Mouse (Mus musculus): Measurements from ENCODE around the gene Erc2. TPM values are rescaled to one million over a fixed set of nuclear protein-coding genes. Genes with fewer than 3 reads are reported as not detected.

The Erc2 gene
- total RNA-seq, 2 experiments from 2014 or later, result 5.0 to 8.5 TPM

GRCm38 (mm10) chr14:28057885-28058860 lies 435.9 kb downstream of the Erc2 start:
- no peak for DNase-seq (ENCODE audit: low spot score in 2 of 2)

GRCm38 (mm10) chr14:28060891-28061290 lies 438.7 kb downstream of the Erc2 start:
- no peak for DNase-seq (ENCODE audit: low spot score in 2 of 2)

GRCm38 (mm10) chr14:28061649-28062375 lies 439.6 kb downstream of the Erc2 start:
- DNase-seq (ENCODE audit: low spot score in 2 of 2), result no peak

- no peak for DNase-seq (ENCODE audit: low spot score in 2 of 2)
Observed at GRCm38 (mm10) chr14:28068021-28068420, 445.8 kb downstream of the Erc2 start.

- DNase-seq (ENCODE audit: low spot score in 2 of 2), result no peak
Observed at GRCm38 (mm10) chr14:28069826-28070225, 447.6 kb downstream of the Erc2 start.

- DNase-seq (ENCODE audit: low spot score in 2 of 2), result no peak
Observed at GRCm38 (mm10) chr14:28072561-28072960, 450.3 kb downstream of the Erc2 start.

- peak in 1 of 2 experiments; percentile 5 for DNase-seq (ENCODE audit: low spot score in 2 of 2)
Observed at GRCm38 (mm10) chr14:28089636-28090443, 467.6 kb downstream of the Erc2 start.

GRCm38 (mm10) chr14:28091367-28091766 lies 469.1 kb downstream of the Erc2 start:
- DNase-seq (ENCODE audit: low spot score in 2 of 2), result no peak

GRCm38 (mm10) chr14:28093214-28093613 lies 471.0 kb downstream of the Erc2 start:
- no peak for DNase-seq (ENCODE audit: low spot score in 2 of 2)

- no peak for DNase-seq (ENCODE audit: low spot score in 2 of 2)
Observed at GRCm38 (mm10) chr14:28093913-28094312, 471.7 kb downstream of the Erc2 start.

DNA sequence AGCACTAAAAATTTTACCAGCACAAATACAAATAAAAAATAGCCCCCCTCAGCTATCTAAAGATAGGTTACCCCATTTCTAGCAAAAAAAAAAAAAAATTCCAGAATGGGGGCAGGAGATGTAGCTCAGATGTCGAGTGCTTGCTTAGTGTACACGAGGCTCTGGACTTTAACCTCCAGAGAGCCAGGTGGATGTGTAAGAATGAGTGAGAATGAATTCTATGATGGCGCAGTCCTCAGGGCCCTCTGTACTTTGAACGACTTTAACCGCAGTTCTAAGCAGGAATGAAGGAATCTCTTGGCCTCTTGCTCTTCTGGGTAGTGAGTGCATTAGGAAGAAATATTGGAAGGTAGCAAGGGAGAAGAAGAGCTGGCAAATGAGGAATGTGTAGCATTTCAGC lies 476.9 kb downstream of the Erc2 start:
- no peak for DNase-seq (ENCODE audit: low spot score in 2 of 2)

DNA sequence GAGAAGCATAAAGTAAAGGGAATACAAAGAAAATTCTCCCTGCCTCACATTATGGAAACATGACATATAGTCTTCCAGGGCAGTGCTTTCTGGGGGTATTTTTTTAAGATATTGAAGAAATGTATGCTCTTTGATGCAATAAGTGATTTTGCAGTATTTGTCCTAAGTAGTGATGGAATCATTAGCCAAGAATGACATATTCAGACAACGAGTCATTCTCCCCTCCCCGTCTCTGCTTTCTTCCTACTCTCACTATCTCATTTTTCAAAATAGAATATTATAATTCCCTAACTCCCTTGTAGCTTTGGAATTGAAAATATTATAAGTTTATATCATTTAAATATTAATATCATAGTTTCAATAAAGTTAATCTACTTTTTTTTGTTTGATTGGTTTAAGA lies 490.9 kb downstream of the Erc2 start:
- DNase-seq (ENCODE audit: low spot score in 2 of 2), result no peak

DNA sequence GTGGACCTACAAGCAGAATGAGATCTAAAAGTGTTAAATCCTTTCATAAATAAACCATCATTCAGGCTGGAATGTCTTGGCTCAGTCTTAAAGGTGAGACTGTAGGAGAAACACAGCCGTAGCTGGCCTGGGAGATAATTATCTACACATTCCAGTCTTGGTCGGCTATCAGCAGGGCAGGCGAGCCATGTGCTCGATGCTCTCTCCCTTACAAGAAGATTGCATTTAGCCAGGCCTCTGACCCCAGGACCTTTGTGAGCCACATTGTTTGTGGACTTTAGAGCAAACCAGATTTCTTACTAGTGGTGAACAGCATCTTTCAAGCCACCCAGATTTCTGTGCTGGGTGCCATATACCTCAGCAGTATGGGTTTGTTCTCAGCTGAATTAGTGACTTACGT lies 498.6 kb downstream of the Erc2 start:
- DNase-seq (ENCODE audit: low spot score in 2 of 2), result no peak

DNA sequence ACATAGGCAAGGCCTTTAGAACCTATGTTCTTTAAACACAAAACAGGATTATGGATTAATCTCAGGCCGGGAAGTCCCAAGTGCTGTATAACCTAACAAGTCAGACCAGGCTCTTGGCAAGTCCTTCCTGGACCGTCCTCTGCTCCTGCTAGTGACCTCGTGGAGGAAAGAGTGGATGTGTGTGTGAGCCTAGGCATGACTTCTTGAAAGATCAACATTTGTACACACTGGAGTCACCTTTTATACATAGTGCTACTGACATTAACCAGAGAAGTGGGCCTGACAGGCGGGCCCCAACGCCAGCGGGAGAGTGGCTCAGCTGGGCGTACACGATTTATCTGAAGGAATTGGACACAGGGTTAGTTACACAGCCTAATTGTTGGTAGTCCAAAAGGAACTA lies 504.6 kb downstream of the Erc2 start:
- no peak for DNase-seq (ENCODE audit: low spot score in 2 of 2)

DNA sequence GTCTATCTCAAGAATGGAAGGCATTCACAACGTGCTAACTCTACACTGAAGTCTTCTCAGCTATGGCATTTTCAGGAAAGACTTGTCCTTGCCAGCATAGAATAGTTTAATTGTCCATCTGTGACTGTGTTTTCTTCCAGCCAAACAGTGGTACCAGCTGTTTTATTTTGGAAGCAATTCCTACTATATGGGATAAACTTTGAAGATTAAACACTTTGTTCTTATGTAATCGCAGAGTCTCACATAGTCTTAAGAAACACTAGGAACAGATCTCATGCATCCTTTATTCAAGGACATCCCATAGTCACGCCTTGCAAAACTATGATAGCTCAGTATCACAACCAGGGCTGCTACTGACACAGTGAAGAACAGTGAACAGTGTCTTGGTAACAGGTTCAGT lies 506.8 kb downstream of the Erc2 start:
- DNase-seq (ENCODE audit: low spot score in 2 of 2), result no peak

DNA sequence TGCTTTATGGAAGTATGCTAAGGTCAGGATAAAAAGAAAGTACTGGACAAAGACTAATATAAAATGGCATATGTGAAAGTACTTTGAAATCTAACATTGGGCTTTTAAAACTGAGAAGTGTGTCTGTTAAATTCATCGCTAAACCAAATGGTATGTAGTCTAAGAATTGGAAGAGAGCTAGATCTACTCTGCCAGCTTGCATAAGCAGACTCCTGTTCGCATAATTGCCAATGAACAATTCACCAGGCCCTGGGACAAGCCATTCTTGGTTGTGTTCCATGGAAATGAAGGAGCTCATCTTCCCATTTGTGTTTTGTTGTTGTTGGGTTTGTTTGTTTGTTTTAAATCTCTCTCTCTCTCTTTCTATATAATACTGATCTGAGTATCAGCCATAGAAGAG lies 521.8 kb downstream of the Erc2 start:
- DNase-seq (ENCODE audit: low spot score in 2 of 2), result no peak

- DNase-seq (ENCODE audit: low spot score in 2 of 2), result no peak
Observed at GRCm38 (mm10) chr14:28147201-28147600, 525.0 kb downstream of the Erc2 start.

- DNase-seq (ENCODE audit: low spot score in 2 of 2), result no peak
Observed at GRCm38 (mm10) chr14:28150942-28151341, 528.7 kb downstream of the Erc2 start.

DNA sequence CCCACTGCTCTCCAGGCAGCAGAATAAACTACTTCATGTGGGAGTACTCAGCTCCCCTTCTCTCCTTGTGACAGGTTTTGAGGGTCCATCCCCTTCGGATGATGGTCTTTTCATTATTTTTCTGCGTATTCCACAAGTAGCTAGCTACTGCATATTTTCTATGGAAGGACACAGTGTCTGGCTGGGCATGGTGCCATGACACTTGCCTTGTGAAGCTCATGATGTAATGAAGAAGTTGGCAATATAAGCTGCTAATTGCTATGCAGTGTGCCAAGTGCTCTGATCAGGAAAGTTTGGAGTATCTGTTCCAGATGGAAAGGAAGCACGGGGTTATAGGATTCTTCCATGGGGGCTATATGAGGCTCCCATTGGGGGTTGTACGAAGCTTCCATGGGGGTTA lies 533.5 kb downstream of the Erc2 start:
- peak in 1 of 2 experiments; percentile 22 for DNase-seq (ENCODE audit: low spot score in 2 of 2)

DNA sequence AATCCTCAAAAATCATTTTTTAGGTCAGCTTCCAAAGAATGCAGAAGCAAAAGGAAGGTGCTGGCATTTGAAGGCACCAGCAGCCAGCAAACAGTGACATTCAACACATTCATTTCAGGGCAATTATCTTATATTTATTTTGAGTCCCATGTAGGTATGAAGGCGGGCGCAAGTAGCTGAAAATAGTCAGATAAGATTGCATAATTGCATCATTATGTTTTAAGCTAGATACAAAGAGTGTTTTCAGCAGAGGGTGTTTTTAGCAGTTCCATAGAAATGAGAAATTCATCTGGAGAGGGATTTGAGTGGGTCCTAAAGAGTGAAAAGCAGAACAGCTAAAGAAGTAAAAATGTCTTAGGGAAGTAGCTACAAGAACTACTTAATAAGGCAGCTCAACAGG lies 538.6 kb downstream of the Erc2 start:
- no peak for DNase-seq (ENCODE audit: low spot score in 2 of 2)

All from adrenal gland, adult 18-20 months (tissue).